Mouse (Mus musculus) stomach, postnatal 0 days (tissue): ENCODE results near the gene Eif4ebp2. TPM values are rescaled to one million over a fixed set of nuclear protein-coding genes. Genes with fewer than 3 reads are reported as not detected.

ENCODE experiments used
- ATAC-seq: fragments of 200-750 bp; cut with Nextera tagmentation; 2 replicates; pipeline ENCODE4 v1.8.0; 2017; ENCODE audit not compliant: low FRiP score, low TSS enrichment
- DNase-seq: peaks from one replicate; pipeline ENCODE4 v3.0.0-alpha.2; 2016; ENCODE audit warnings: low spot score
- H3K27ac ChIP-seq: fragments of 300-500 bp; sonication (generic); replicated peaks from 2 replicates; pipeline ENCODE4 v1.5.1; 2014; ENCODE audit warnings: mild to moderate bottlenecking, control low read depth
- H3K27me3 ChIP-seq: fragments of 300-500 bp; sonication (generic); 2 replicates; pipeline ENCODE4 v1.6.1; 2014; ENCODE audit warnings: low read length; ENCODE audit not compliant: control insufficient read depth, insufficient read depth
- H3K36me3 ChIP-seq: fragments of 300-500 bp; sonication (generic); 2 replicates; pipeline ENCODE4 v1.6.1; 2014; ENCODE audit warnings: low read length, mixed read lengths; ENCODE audit not compliant: control insufficient read depth, insufficient read depth
- H3K4me1 ChIP-seq: fragments of 300-500 bp; sonication (generic); replicated peaks from 2 replicates; pipeline ENCODE4 v1.6.1; 2014; ENCODE audit warnings: antibody characterized with exemption; ENCODE audit not compliant: control insufficient read depth, insufficient read depth
- H3K4me2 ChIP-seq: fragments of 300-500 bp; sonication (generic); replicated peaks from 2 replicates; pipeline ENCODE4 v1.6.1; 2014; ENCODE audit warnings: low read depth, mild to moderate bottlenecking, control low read depth, moderate library complexity
- H3K4me3 ChIP-seq: fragments of 300-500 bp; sonication (generic); 2 replicates; pipeline ENCODE4 v1.5.1; 2014; ENCODE audit warnings: low read depth, low read length, control low read depth
- H3K9ac ChIP-seq: fragments of 300-500 bp; sonication (generic); 2 replicates; pipeline ENCODE4 v1.6.1; 2014; ENCODE audit warnings: mild to moderate bottlenecking, low read length, control low read depth, mixed read lengths
- H3K9me3 ChIP-seq: fragments of 300-500 bp; sonication (generic); 2 replicates; pipeline ENCODE4 v1.6.1; 2016; ENCODE audit warnings: low read length; ENCODE audit not compliant: control insufficient read depth
- CTCF ChIP-seq: IDR thresholded peaks from 2 replicates; pipeline ENCODE4 v1.5.1; 2016; ENCODE audit warnings: antibody characterized with exemption, low read depth, mild to moderate bottlenecking, moderate library complexity
- EP300 ChIP-seq: optimal IDR thresholded peaks from 2 replicates; pipeline ENCODE3; 2016; ENCODE audit warnings: antibody characterized with exemption
- WGBS: fragments of 180-500 bp; shearing (Covaris S2); extraction: QIAGEN DNeasy Blood & Tissue Kit; methylation state at CpG from one replicate; pipeline ENCODE4 v1.1.7; 2014; 5-methylcytosine and 5-hydroxymethylcytosine counted together
- polyA plus RNA-seq: library from polyadenylated mRNA; unstranded; fragments of >200 nt; fragmentation: Nextera tagmentation; extraction: Ambion mirVana; gene quantifications from 2 replicates; pipeline ENCODE4 v1.2.1, GENCODE M21; 2015

The Eif4ebp2 gene
- polyA plus RNA-seq, 1 experiment from 2014 or later = 47.7 TPM

DNA sequence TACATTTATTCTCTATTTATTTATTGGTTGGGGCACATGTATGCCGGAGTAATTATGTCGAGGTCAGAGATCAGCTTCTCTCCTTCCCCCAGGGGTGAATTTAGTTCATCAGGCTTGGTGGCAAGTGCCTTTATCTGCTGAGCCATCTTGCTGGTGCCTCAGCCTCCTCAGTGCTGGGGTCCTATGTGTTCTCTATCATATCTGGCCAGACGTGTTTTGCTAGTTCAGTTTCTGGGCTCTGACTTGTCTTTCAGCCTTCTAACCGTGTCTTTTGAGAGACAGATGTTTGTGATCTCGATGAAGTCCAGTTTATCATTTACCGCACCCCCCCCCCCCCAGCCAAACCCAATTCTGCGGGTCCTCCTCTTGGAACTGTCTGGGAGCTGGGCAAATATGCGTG, 39.1 kb upstream of the Eif4ebp2 start:
- Histone ChIP-seq H3K4me2 (0 out of 2 replicates have a peak overlapping the region, but pooled peaks have one; percentile 6), H3K36me3 (no peaks in the 10 kb centered on the region), H3K27me3 (no peaks in the 10 kb centered on the region), H3K27ac (no peak overlapping the region), H3K9ac (no peak overlapping the region), H3K4me3 (no peak overlapping the region), H3K9me3 (no peaks in the 10 kb centered on the region), H3K4me1 (no peaks in the 10 kb centered on the region; the same call in 1 of the 2 replicates)
- DNase-seq = no peak
- no peak for ATAC-seq
- TF ChIP-seq EP300 (no peak), CTCF (no peak)
- WGBS = 28% methylated on average over 8 of the region's 8 CpGs

DNA sequence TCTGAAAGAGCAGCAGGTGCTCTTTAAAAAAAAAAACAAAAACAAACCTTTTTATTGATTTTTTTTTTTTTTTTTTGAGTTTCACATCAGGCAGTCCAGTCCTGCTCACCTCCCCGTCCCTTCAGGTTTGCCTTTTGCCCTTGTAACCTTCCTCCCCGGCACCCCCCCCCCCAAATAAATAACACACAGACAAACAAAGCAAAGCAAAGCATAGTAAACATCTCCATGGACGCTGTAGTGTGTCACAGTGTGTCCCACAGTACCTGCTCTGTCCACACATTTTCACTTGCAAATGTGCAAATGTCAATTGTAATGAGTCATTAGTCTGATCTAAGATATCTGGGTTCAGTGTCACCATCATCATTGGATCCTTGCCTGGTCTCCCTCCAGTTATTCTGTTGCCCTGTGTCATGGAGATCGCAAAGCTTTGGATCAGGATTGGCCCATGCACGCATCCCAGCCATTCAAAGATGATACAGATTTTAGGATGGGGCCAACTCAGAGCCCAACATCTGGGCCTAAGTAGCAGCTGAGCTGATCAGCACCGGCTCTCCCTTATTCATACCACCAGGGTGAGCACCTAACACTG, 36.2 kb upstream of the Eif4ebp2 start:
- no peak overlapping the region for H3K4me3 ChIP-seq
- no peak for TF ChIP-seq CTCF
- TF ChIP-seq EP300 = no peak
- no peaks in the 10 kb centered on the region for H3K4me1 ChIP-seq
- DNase-seq (no peak), ATAC-seq (no peak)
- H3K4me2 ChIP-seq = no peak overlapping the region
- H3K9ac ChIP-seq = no peak overlapping the region
- no peaks in the 10 kb centered on the region for H3K27me3 ChIP-seq
- H3K27ac ChIP-seq = no peak overlapping the region
- no peaks in the 10 kb centered on the region for H3K9me3 ChIP-seq
- WGBS = 78% methylated on average over 6 of the region's 6 CpGs
- H3K36me3 ChIP-seq = no peaks in the 10 kb centered on the region

DNA sequence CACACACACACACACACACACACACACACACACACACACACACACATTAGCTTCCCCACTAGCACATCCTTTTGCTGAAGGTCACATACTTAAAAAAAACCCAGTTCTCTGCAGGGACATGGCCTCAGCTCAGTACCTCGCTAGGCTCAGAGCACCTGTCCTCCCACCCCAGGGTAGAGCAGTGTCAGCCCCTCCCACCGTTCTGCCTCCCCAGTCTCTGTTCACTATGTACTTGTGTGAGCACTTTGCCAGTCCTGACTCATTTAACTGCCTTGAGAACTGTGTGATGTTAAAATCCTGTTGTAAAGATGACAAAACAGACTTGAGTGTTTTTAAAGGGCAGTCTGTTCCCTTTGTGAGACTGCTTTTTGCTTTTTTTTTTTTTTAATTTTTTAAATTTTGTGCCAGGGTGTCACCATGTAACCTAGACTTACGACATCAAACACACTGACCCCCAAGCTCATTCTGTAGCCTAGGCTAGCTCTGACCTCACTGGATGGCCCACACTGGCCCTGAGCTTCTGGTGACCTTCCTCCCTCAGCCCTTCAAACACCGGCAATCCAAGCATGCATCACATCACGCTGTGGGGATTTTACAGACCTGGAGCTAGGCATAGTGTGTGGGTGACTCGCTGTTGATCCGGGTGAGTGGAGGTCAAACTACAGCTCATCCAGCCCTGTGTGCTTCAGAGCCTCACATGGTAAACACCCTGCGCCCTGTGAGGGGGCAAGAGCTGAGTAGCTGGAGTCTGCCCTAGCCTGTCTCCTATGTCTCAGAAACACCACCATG, 34.3 kb upstream of the Eif4ebp2 start:
- Histone ChIP-seq H3K9ac (no peak overlapping the region), H3K27ac (no peak overlapping the region), H3K36me3 (no peaks in the 10 kb centered on the region), H3K4me3 (no peak overlapping the region), H3K9me3 (no peaks in the 10 kb centered on the region), H3K27me3 (no peaks in the 10 kb centered on the region), H3K4me2 (no peak overlapping the region), H3K4me1 (no peaks in the 10 kb centered on the region)
- DNase-seq (no peak), ATAC-seq (no peak)
- WGBS = 86% methylated on average over 8 of the region's 8 CpGs
- no peak for TF ChIP-seq EP300
- no peak for TF ChIP-seq CTCF

DNA sequence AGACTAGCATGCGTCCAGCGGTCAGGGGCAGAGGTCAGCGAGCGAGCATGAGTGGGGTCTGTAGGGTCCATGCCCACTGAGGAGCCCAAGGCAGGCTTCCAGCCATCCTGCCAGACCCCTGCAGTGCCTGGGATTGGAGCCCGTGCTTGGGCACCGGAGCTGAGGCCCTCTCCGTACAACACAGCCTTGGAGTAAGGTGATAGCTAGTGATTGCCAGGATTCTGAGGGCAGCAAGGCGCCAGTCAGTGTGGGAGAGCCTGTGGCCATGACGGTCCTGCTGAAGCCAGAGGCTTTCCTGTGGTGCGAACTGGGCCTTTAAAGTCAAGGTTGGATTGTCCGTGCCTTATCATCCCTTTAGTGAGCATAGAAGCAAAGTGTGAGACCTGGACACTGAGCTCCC, 32.3 kb upstream of the Eif4ebp2 start:
- no peak for DNase-seq
- Histone ChIP-seq H3K4me2 (no peak overlapping the region), H3K9ac (no peak overlapping the region), H3K4me1 (no peaks in the 10 kb centered on the region), H3K27me3 (no peaks in the 10 kb centered on the region), H3K4me3 (no peak overlapping the region), H3K36me3 (no peaks in the 10 kb centered on the region), H3K27ac (no peak overlapping the region), H3K9me3 (no peaks in the 10 kb centered on the region)
- no peak for ATAC-seq
- WGBS = 83% methylated on average over 11 of the region's 11 CpGs
- TF ChIP-seq CTCF (no peak), EP300 (no peak)

DNA sequence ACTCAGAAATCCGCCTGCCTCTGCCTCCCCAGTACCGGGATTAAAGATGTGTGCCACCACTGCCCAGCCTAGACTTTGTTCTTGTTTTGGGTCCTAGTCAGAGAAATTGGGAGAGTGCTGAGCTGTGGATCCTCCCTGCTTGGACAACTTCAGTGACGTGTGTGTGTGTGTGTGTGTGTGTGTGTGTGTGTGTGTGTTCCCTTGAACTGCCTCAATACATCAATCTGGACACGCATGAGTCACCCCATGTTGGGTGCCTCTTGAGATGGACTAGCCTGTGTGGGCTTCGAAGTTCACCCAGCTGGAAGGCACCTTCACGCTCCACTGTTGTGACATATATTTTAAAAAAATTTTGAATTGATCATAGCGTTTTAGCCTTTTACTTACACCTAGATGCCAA, 30.3 kb upstream of the Eif4ebp2 start:
- 92% methylated on average over 7 of the region's 7 CpGs for WGBS
- Histone ChIP-seq H3K4me3 (no peak overlapping the region), H3K9ac (no peak overlapping the region), H3K36me3 (no peaks in the 10 kb centered on the region), H3K27me3 (no peaks in the 10 kb centered on the region), H3K4me1 (no peaks in the 10 kb centered on the region), H3K9me3 (no peaks in the 10 kb centered on the region), H3K27ac (no peak overlapping the region), H3K4me2 (no peak overlapping the region)
- ATAC-seq (no peak), DNase-seq (no peak)
- TF ChIP-seq EP300 = no peak
- TF ChIP-seq CTCF = no peak

DNA sequence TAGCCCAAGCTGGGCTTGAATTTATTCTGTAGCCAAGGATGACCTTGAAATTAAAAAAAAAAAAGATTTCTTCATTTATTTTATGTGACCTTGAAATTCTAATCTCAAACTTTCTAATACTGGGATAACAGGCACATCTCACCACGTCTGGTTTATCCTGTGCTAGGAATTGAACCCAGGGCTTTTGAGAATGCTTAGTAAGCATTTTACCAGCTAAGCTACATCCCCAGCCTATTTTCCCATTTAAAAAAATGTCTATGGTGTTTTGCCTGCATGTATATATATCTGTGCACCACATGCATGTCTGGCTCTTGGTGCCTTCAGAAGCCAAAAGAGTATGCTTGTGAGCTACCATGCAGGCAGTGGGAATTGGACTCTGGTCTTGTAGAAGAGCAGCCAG, 28.0 kb upstream of the Eif4ebp2 start:
- H3K4me2 ChIP-seq = no peak overlapping the region
- DNase-seq = no peak
- TF ChIP-seq CTCF = no peak
- H3K27ac ChIP-seq = no peak overlapping the region
- H3K36me3 ChIP-seq = no peaks in the 10 kb centered on the region
- H3K4me3 ChIP-seq = no peak overlapping the region
- no peaks in the 10 kb centered on the region for H3K27me3 ChIP-seq
- H3K9me3 ChIP-seq = no peaks in the 10 kb centered on the region
- peaks cover 4% of the 10 kb centered on the region; the same call in 1 of the 2 replicates for H3K4me1 ChIP-seq
- H3K9ac ChIP-seq = no peak overlapping the region
- ATAC-seq = no peak
- 61% methylated on average over 1 of the region's 1 CpGs for WGBS
